In genomic region chr12:84222405-84222961, GRCm38 (mm10) we compare ENCODE assay signal across 8 mouse cellular contexts. TPM values are rescaled to one million over a fixed set of nuclear protein-coding genes. Genes with fewer than 3 reads are reported as not detected.
A peak's percentile ranks its signal among the peaks of the same experiment; 100 is the strongest.
DNase-seq lines count a peak whose midpoint lies in the region; ATAC-seq and TF ChIP-seq lines count a peak whose summit lies in the region.

No protein-coding gene starts in this region.

- WGBS in embryonic facial prominence, embryonic 14.5 days: under 1% methylated on average over 17 of the region's 17 CpGs
- 2% methylated on average over 17 of the region's 17 CpGs for WGBS in heart, embryonic 12.5 days
- WGBS in kidney, embryonic 15.5 days: under 1% methylated on average over 17 of the region's 17 CpGs
- 6% methylated on average over 17 of the region's 17 CpGs for WGBS in liver, postnatal 0 days (ENCODE audit: insufficient replicate concordance)
- WGBS in neural tube, embryonic 11.5 days: 1% methylated on average over 17 of the region's 17 CpGs

- no peaks in the 10 kb centered on the region for H3K36me3 ChIP-seq in embryonic facial prominence, embryonic 14.5 days (ENCODE audit: control insufficient read depth, insufficient read depth, low read length)
- no peaks in the 10 kb centered on the region for H3K36me3 ChIP-seq in heart, embryonic 12.5 days
- H3K36me3 ChIP-seq in kidney, embryonic 15.5 days: no peaks in the 10 kb centered on the region
- H3K36me3 ChIP-seq in liver, postnatal 0 days (replicated peaks; ENCODE audit: insufficient read depth, low read length): no peaks in the 10 kb centered on the region
- no peaks in the 10 kb centered on the region for H3K36me3 ChIP-seq in neural tube, embryonic 11.5 days (ENCODE audit: control insufficient read depth, insufficient read depth, low read length)

- H3K27me3 ChIP-seq in Patski: no peaks in the 10 kb centered on the region
- no peaks in the 10 kb centered on the region for H3K27me3 ChIP-seq in embryonic facial prominence, embryonic 14.5 days (replicated peaks; ENCODE audit: control insufficient read depth, insufficient read depth, low read length)
- H3K27me3 ChIP-seq in heart, embryonic 12.5 days (replicated peaks): no peaks in the 10 kb centered on the region
- no peaks in the 10 kb centered on the region for H3K27me3 ChIP-seq in kidney, embryonic 15.5 days
- no peaks in the 10 kb centered on the region for H3K27me3 ChIP-seq in liver, postnatal 0 days (ENCODE audit: insufficient read depth, low read length)
- H3K27me3 ChIP-seq in neural tube, embryonic 11.5 days (ENCODE audit: control insufficient read depth, insufficient read depth, low read length): no peaks in the 10 kb centered on the region

- peak overlapping the region; percentile 61 for H3K4me2 ChIP-seq in embryonic facial prominence, embryonic 14.5 days (ENCODE audit: low read depth, low read length)
- peak overlapping the region; percentile 73 for H3K4me2 ChIP-seq in heart, embryonic 12.5 days
- peak overlapping the region; percentile 65 for H3K4me2 ChIP-seq in kidney, embryonic 15.5 days
- H3K4me2 ChIP-seq in liver, postnatal 0 days (ENCODE audit: low read depth, low read length): peak overlapping the region; percentile 63
- H3K4me2 ChIP-seq in neural tube, embryonic 11.5 days (ENCODE audit: low read depth): peak overlapping the region; percentile 45

- CTCF ChIA-PET in Patski (lab: Charles Lee): interaction anchor here (1.2 kb wide), 1 partner anchor 46 kb away, joined by 3 read pairs; no protein-coding TSS in a partner anchor

- H3K9me3 ChIP-seq in embryonic facial prominence, embryonic 14.5 days (ENCODE audit: control insufficient read depth, low read length): no peaks in the 10 kb centered on the region
- H3K9me3 ChIP-seq in heart, embryonic 12.5 days (replicated peaks): peaks cover 4% of the 10 kb centered on the region; the same call in 1 of the 2 replicates
- H3K9me3 ChIP-seq in kidney, embryonic 15.5 days (replicated peaks): 0 out of 2 replicates have a peak, but pooled peaks cover 3% of the 10 kb centered on the region
- no peaks in the 10 kb centered on the region for H3K9me3 ChIP-seq in liver, postnatal 0 days (ENCODE audit: low read length)
- no peaks in the 10 kb centered on the region for H3K9me3 ChIP-seq in neural tube, embryonic 11.5 days (ENCODE audit: control insufficient read depth, low read length)

- ATAC-seq in Patski: no peak
- no peak for ATAC-seq in embryonic facial prominence, embryonic 14.5 days (ENCODE audit: low read depth)
- ATAC-seq in heart, embryonic 12.5 days (ENCODE audit: insufficient number of reproducible peaks, low FRiP score): no peak
- ATAC-seq in kidney, embryonic 15.5 days (replicated peaks; ENCODE audit: low FRiP score): no peak
- 0 out of 2 replicates have a peak, but pooled peaks have one; percentile 17 for ATAC-seq in liver, postnatal 0 days
- ATAC-seq in neural tube, embryonic 11.5 days (ENCODE audit: insufficient read depth, low FRiP score, low TSS enrichment): no peak

- peak overlapping the region; percentile 38 for H3K4me3 ChIP-seq in embryonic facial prominence, embryonic 14.5 days (ENCODE audit: low read depth, low read length)
- peak overlapping the region; percentile 48 for H3K4me3 ChIP-seq in heart, embryonic 12.5 days
- peak overlapping the region; percentile 45 for H3K4me3 ChIP-seq in kidney, embryonic 15.5 days (replicated peaks)
- H3K4me3 ChIP-seq in liver, postnatal 0 days (ENCODE audit: low read depth, low read length): peak overlapping the region; percentile 36
- peak overlapping the region; percentile 23; the same call in 1 of the 2 replicates for H3K4me3 ChIP-seq in neural tube, embryonic 11.5 days (ENCODE audit: low read depth, low read length)

- H3K9ac ChIP-seq in embryonic facial prominence, embryonic 14.5 days (ENCODE audit: low read depth, low read length): peak overlapping the region; percentile 52
- H3K9ac ChIP-seq in heart, embryonic 12.5 days: peak overlapping the region; percentile 47
- H3K9ac ChIP-seq in kidney, embryonic 15.5 days: peak overlapping the region; percentile 41
- H3K9ac ChIP-seq in liver, postnatal 0 days (replicated peaks): 0 out of 2 replicates have a peak overlapping the region, but pooled peaks have one; percentile 23
- 0 out of 2 replicates have a peak overlapping the region, but pooled peaks have one; percentile 18 for H3K9ac ChIP-seq in neural tube, embryonic 11.5 days (ENCODE audit: low read length)

- peaks cover under 1% of the 10 kb centered on the region; the same call in 1 of the 2 replicates for H3K4me1 ChIP-seq in embryonic facial prominence, embryonic 14.5 days (ENCODE audit: control insufficient read depth, insufficient read depth, low read length)
- H3K4me1 ChIP-seq in heart, embryonic 12.5 days (replicated peaks): peaks cover 15% of the 10 kb centered on the region
- H3K4me1 ChIP-seq in kidney, embryonic 15.5 days: peaks cover 23% of the 10 kb centered on the region
- peaks cover 24% of the 10 kb centered on the region for H3K4me1 ChIP-seq in liver, postnatal 0 days (ENCODE audit: insufficient read depth)
- 0 out of 2 replicates have a peak, but pooled peaks cover 4% of the 10 kb centered on the region for H3K4me1 ChIP-seq in neural tube, embryonic 11.5 days (ENCODE audit: control insufficient read depth, insufficient read depth, low read length)

- POLR2A ChIA-PET in Patski (lab: Charles Lee): no interaction called here

- TF ChIP-seq EP300 in liver, postnatal 0 days (IDR thresholded peaks at IDR 0.05; ENCODE audit: low read depth): no peak

- no peak for TF ChIP-seq CTCF in Patski (IDR thresholded peaks at IDR 0.05)
- no peak for TF ChIP-seq CTCF in liver, postnatal 0 days (IDR thresholded peaks at IDR 0.05; ENCODE audit: low read depth)

- DNase-seq in CD4-positive helper T cell, adult 2 months (ENCODE audit: low read depth, low spot score): peak; percentile 91
- DNase-seq in Patski (ENCODE audit: low read depth, low spot score): peak; percentile 50
- peak; percentile 82 for DNase-seq in embryonic facial prominence, embryonic 14.5 days (ENCODE audit: low spot score)
- peak; percentile 66 for DNase-seq in liver, postnatal 0 days
- peak; percentile 70 for DNase-seq in neural tube, embryonic 11.5 days (ENCODE audit: low spot score)
- peak; percentile 55 for DNase-seq in thymus, postnatal 4 days

- in situ Hi-C loops in Patski (cut with MboI; ENCODE audit: low pct_unique_long_range_greater_than_20kb): loop anchor here (5.0 kb wide), 1 partner anchor 55 kb away; no protein-coding TSS in a partner anchor

- H3K27ac ChIP-seq in embryonic facial prominence, embryonic 14.5 days (replicated peaks; ENCODE audit: low read depth, low read length): peak overlapping the region; percentile 31
- no peak overlapping the region for H3K27ac ChIP-seq in heart, embryonic 12.5 days (ENCODE audit: poor library complexity, severe bottlenecking)
- peak overlapping the region; percentile 14; the same call in 1 of the 2 replicates for H3K27ac ChIP-seq in kidney, embryonic 15.5 days
- H3K27ac ChIP-seq in liver, postnatal 0 days (ENCODE audit: low read depth): 0 out of 2 replicates have a peak overlapping the region, but pooled peaks have one; percentile 25
- H3K27ac ChIP-seq in neural tube, embryonic 11.5 days (ENCODE audit: low read depth, low read length): no peak overlapping the region

RNA-seq across cellular contexts. Expression of gene Elmsan1, which starts 3.8 kb away (rescaled TPM):
- 16.0 TPM for polyA plus RNA-seq in Patski (2021)
- 9.4 and 9.8 TPM in 2 replicates for polyA plus RNA-seq in embryonic facial prominence, embryonic 14.5 days (2014; fragmentation: Nextera tagmentation; extraction: Ambion mirVana)
- 8.7 and 10.6 TPM in 2 replicates for polyA plus RNA-seq in heart, embryonic 12.5 days (2016; fragmentation: Nextera tagmentation; extraction: Ambion mirVana)
- polyA plus RNA-seq in kidney, embryonic 15.5 days (2015; fragmentation: Nextera tagmentation; extraction: Ambion mirVana): 8.7 and 10.8 TPM in 2 replicates
- polyA plus RNA-seq in liver, postnatal 0 days (2015; fragmentation: Nextera tagmentation; extraction: Ambion mirVana): 2.6 and 2.8 TPM in 2 replicates
- 4.4 and 5.9 TPM in 2 replicates for polyA plus RNA-seq in neural tube, embryonic 11.5 days (2014; fragmentation: Nextera tagmentation; extraction: Ambion mirVana)

Comparison
In these comparisons a context has a peak if more than half of its experiments do, and no peak if none do; other contexts are left out.
1. H3K27ac ChIP-seq: peak in embryonic facial prominence, embryonic 14.5 days (single experiment), kidney, embryonic 15.5 days (single experiment) and liver, postnatal 0 days (single experiment); none in heart, embryonic 12.5 days (single experiment) and neural tube, embryonic 11.5 days (single experiment).
2. Peak in every context shown above with its lines, with median percentiles within 50 percentile points of each other: DNase-seq, H3K4me2 ChIP-seq, H3K4me3 ChIP-seq and H3K9ac ChIP-seq.